Mouse (Mus musculus) midbrain, embryonic 14.5 days (tissue): ENCODE results near the gene Prl2c2. TPM values are rescaled to one million over a fixed set of nuclear protein-coding genes. Genes with fewer than 3 reads are reported as not detected.
"Not testable (repeated sequence)": the region's sequence is repeated elsewhere in the genome, so short reads cannot be mapped to it uniquely, and the experiment has no call there.

Experiments used
- ATAC-seq: fragments of 200-750 bp; cut with Nextera tagmentation; 2 replicates; pipeline ENCODE4 v1.8.0; 2017; ENCODE audit warnings: moderate number of reproducible peaks, moderate library complexity; ENCODE audit not compliant: low FRiP score, low TSS enrichment
- DNase-seq: peaks from one replicate; pipeline ENCODE4 v3.0.0-alpha.2; 2015
- H3K27ac ChIP-seq: fragments of 300-500 bp; sonication (generic); replicated peaks from 2 replicates; pipeline ENCODE4 v1.5.1; 2014; ENCODE audit warnings: mild to moderate bottlenecking, low read depth, low read length, moderate library complexity
- H3K27me3 ChIP-seq: fragments of 300-500 bp; sonication (generic); 2 replicates; pipeline ENCODE4 v1.6.1; 2014; ENCODE audit warnings: low read length, control low read depth, mixed read lengths; ENCODE audit not compliant: control insufficient read depth, insufficient read depth
- H3K36me3 ChIP-seq: fragments of 300-500 bp; sonication (generic); 2 replicates; pipeline ENCODE4 v1.6.1; 2014; ENCODE audit warnings: low read length, control low read depth; ENCODE audit not compliant: control insufficient read depth, insufficient read depth
- H3K4me1 ChIP-seq: fragments of 300-500 bp; sonication (generic); 2 replicates; pipeline ENCODE4 v1.6.1; 2014; ENCODE audit warnings: mild to moderate bottlenecking, antibody characterized with exemption, low read length, control low read depth; ENCODE audit not compliant: control insufficient read depth, insufficient read depth
- H3K4me2 ChIP-seq: fragments of 300-500 bp; sonication (generic); 2 replicates; pipeline ENCODE4 v1.6.1; 2014; ENCODE audit warnings: mild to moderate bottlenecking, low read length, moderate library complexity
- H3K4me3 ChIP-seq: fragments of 300-500 bp; sonication (generic); replicated peaks from 2 replicates; pipeline ENCODE4 v1.5.1; 2014; ENCODE audit warnings: low read depth, low read length
- H3K9ac ChIP-seq: fragments of 300-500 bp; sonication (generic); replicated peaks from 2 replicates; pipeline ENCODE4 v1.6.1; 2014; ENCODE audit warnings: mild to moderate bottlenecking, low read length, moderate library complexity
- H3K9me3 ChIP-seq: fragments of 300-500 bp; sonication (generic); 2 replicates; pipeline ENCODE4 v1.6.1; 2016; ENCODE audit warnings: low read length, control low read depth, mixed read lengths; ENCODE audit not compliant: control insufficient read depth
- WGBS: fragments of 180-500 bp; shearing (Covaris S2); extraction: QIAGEN DNeasy Blood & Tissue Kit; methylation state at CpG from one replicate; pipeline ENCODE4 v1.1.7; 2014; 5-methylcytosine and 5-hydroxymethylcytosine counted together
- polyA plus RNA-seq: library from polyadenylated mRNA; unstranded; fragments of >200 nt; fragmentation: Nextera tagmentation; extraction: Ambion mirVana; gene quantifications from 2 replicates; pipeline ENCODE4 v1.2.1, GENCODE M21; 2014

Gene Prl2c2
- not detected in 2 replicates for polyA plus RNA-seq

GRCm38 (mm10) chr13:13005283-13005682, at the start of gene Prl2c2:
Gene Prl2c2, minus strand, starts transcription at chr13:13005383.
- H3K27ac ChIP-seq, DNase-seq, H3K36me3 ChIP-seq, H3K4me3 ChIP-seq, H3K4me2 ChIP-seq, H3K9ac ChIP-seq, H3K9me3 ChIP-seq, H3K4me1 ChIP-seq, ATAC-seq, H3K27me3 ChIP-seq: not testable (repeated sequence)
- WGBS: 61% methylated on average over 2 of the region's 2 CpGs

GRCm38 (mm10) chr13:13025872-13026271, 20.7 kb upstream of the Prl2c2 start:
- not testable (repeated sequence) for H3K4me1 ChIP-seq, ATAC-seq, H3K9me3 ChIP-seq, H3K27me3 ChIP-seq, H3K9ac ChIP-seq, H3K36me3 ChIP-seq, H3K27ac ChIP-seq, H3K4me3 ChIP-seq, DNase-seq, H3K4me2 ChIP-seq
- 67% methylated on average over 3 of the region's 3 CpGs for WGBS

- not testable (repeated sequence) for ATAC-seq, H3K4me3 ChIP-seq, H3K9me3 ChIP-seq, H3K27me3 ChIP-seq, H3K4me2 ChIP-seq, H3K4me1 ChIP-seq, H3K27ac ChIP-seq, H3K9ac ChIP-seq, DNase-seq, H3K36me3 ChIP-seq
- 77% methylated on average over 2 of the region's 2 CpGs for WGBS
Observed at GRCm38 (mm10) chr13:13013993-13014549, 8.9 kb upstream of the Prl2c2 start.

Other genes with a start within 250 kb of the Prl2c2 start
- not detected in 2 replicates for gene Prl2c3, start 205.3 kb downstream of the Prl2c2 start, polyA plus RNA-seq
- not detected in 2 replicates for gene Prl2c5, start 177.3 kb upstream of the Prl2c2 start, polyA plus RNA-seq